In genomic region chr3:115816328-115817160, GRCm38 (mm10) we compare ENCODE assay signal across 11 mouse cellular contexts.
DNase-seq lines count a peak whose midpoint lies in the region; ATAC-seq and TF ChIP-seq lines count a peak whose summit lies in the region.
"Had no signal": no experiment of that assay in that cellular context is flagged by ENCODE, and none has a peak within 500 bp of the region (broad histone marks: within the 10 kb centered on the region; RNA-seq: fewer than 3 reads in every experiment).

No protein-coding gene starts in this region.

- H3K9ac ChIP-seq in kidney, postnatal 0 days (ENCODE audit: low read depth, low read length) = no peak overlapping the region

- H3K27ac ChIP-seq in kidney, postnatal 0 days = peak overlapping the region; percentile 39; the same call in 1 of the 2 replicates

- no peak overlapping the region for H3K4me2 ChIP-seq in kidney, postnatal 0 days (ENCODE audit: low read length)

- no peaks in the 10 kb centered on the region for H3K27me3 ChIP-seq in kidney, postnatal 0 days (ENCODE audit: insufficient read depth, low read length)

- H3K36me3 ChIP-seq in kidney, postnatal 0 days (ENCODE audit: insufficient read depth, low read length) = no peaks in the 10 kb centered on the region

- peak; percentile 47 for DNase-seq in CD4-positive, CD25-positive, alpha-beta regulatory T cell, adult 2 months (ENCODE audit: low read depth, low spot score)
- DNase-seq in kidney, postnatal 0 days (ENCODE audit: low spot score) = no peak
- DNase-seq in kidney, adult 18-20 months = no peak
- peak; percentile 17 for DNase-seq in thymus, postnatal 4 days
- DNase-seq in thymus, adult 18-20 months = no peak
- no peak for DNase-seq in urinary bladder, postnatal 10 days (ENCODE audit: low spot score)
- no peak for DNase-seq in right cerebral cortex, postnatal 25 days
- DNase-seq: adrenal gland, postnatal 25 days; cerebellum, adult 18-20 months had no signal

- no peak for ATAC-seq in CD4-positive, CD25-positive, alpha-beta regulatory T cell, adult 4 months
- ATAC-seq in kidney, postnatal 0 days (replicated peaks; ENCODE audit: low FRiP score, low read depth) = no peak
- ATAC-seq: intestine, embryonic 16.5 days had no signal

- H3K4me1 ChIP-seq in kidney, postnatal 0 days (replicated peaks; ENCODE audit: insufficient read depth, low read length) = no peaks in the 10 kb centered on the region; the same call in 1 of the 2 replicates

- WGBS in kidney, postnatal 0 days = 82% methylated on average over 6 of the region's 6 CpGs

- no peak overlapping the region for H3K4me3 ChIP-seq in kidney, postnatal 0 days (replicated peaks; ENCODE audit: low read depth, low read length)

- TF ChIP-seq CTCF in kidney, postnatal 0 days (IDR thresholded peaks at IDR 0.05; ENCODE audit: low read depth) = no peak

- no peaks in the 10 kb centered on the region for H3K9me3 ChIP-seq in kidney, postnatal 0 days (replicated peaks; ENCODE audit: low read length)

Comparison
In these comparisons a context has a peak if more than half of its experiments do, and no peak if none do; other contexts are left out.
1. DNase-seq: peak in CD4-positive, CD25-positive, alpha-beta regulatory T cell, adult 2 months (single experiment) and thymus, postnatal 4 days (single experiment); none in kidney, postnatal 0 days (single experiment), kidney, adult 18-20 months (single experiment), thymus, adult 18-20 months (0 of 2), urinary bladder, postnatal 10 days (single experiment) and right cerebral cortex, postnatal 25 days (single experiment).